Mouse (Mus musculus) thymus, adult 2 months (tissue): ENCODE measurements around the gene Pax2.

Source experiments
- CTCF ChIP-seq: fragments of 200-500 bp; IDR thresholded peaks from 2 replicates; pipeline ENCODE4 v1.5.1; 2012; ENCODE audit warnings: mild to moderate bottlenecking, control low read depth, low read length, moderate library complexity, borderline replicate concordance; ENCODE audit not compliant: control insufficient read depth, poor library complexity, insufficient read depth; ENCODE audit errors: extremely low read depth
- POLR2A ChIP-seq: fragments of 200-500 bp; IDR thresholded peaks from 2 replicates; pipeline ENCODE4 v1.6.1; 2012; ENCODE audit warnings: mild to moderate bottlenecking, low read length, control low read depth, moderate library complexity; ENCODE audit not compliant: control insufficient read depth, poor library complexity, insufficient read depth; ENCODE audit errors: extremely low read depth

DNA sequence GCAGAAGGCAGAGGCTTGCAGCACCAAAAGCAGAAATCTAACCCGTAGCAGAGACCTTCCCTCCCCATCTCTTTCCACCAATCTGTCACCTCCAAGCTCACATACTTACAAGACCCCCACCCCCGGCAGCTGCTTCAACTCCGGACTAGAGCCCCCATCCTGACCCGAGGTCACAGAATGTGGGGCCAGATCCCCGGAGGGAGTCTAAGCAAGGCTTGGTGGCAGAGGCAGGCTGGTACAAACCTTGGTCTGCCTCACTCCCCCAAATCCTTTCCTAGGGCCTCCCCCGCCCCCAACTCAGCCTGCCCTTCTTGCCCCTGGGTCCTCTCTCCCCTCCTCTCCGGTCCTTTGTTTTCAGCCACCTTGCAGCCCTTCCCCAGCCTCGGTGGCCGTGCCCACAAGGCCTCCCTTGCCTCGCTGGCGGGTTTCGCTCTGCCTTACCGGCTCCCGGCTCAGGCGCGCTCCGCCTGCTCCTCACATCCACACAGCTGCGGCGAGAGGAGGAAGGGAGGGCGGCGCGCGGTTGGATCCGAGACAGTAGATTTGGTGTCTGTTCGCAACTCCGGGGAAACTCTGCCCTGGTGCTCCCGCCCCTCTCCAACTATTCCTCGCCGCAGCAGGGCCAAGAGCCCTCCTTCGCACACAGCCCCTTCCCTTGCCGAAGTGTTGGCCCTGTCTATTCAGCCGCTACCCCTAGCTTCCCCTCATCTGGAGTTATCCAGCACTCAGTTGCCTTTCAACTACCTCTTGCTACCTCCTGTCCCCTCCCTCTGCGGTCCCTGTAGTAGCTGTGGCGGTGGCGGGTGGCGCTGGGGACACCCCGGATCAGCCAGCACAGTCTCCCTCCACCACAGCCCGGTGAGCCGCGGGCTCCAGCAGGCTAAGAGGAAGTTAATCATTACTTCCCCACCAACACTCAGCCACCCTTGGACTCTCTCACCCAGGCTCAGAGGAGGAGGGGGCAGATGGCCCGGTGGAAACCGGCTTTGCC is 5.5 kb upstream of the Pax2 start:
- TF ChIP-seq CTCF, result no peak
- TF ChIP-seq POLR2A, result no peak
